Mouse (Mus musculus): Measurements from ENCODE around the gene Grhpr.
"Not testable (repeated sequence)": the region's sequence is repeated elsewhere in the genome, so short reads cannot be mapped to it uniquely, and the experiment has no call there.

Gene Grhpr

GRCm38 (mm10) chr4:45015615-45016014 lies 34.4 kb downstream of the Grhpr start:
- peak; percentile 43 for DNase-seq (ENCODE audit: low read depth, low spot score)

GRCm38 (mm10) chr4:45018452-45018980 lies 37.3 kb downstream of the Grhpr start, which contains the start of gene Polr1e:
TSS of gene Polr1e (plus strand) at chr4:45018583.
- peak; percentile 58 for DNase-seq (ENCODE audit: low read depth, low spot score)

- no peak for DNase-seq (ENCODE audit: low read depth, low spot score)
Observed at GRCm38 (mm10) chr4:45019009-45019408, 37.8 kb downstream of the Grhpr start.

GRCm38 (mm10) chr4:45026459-45026858 lies 45.3 kb downstream of the Grhpr start:
- no peak for DNase-seq (ENCODE audit: low read depth, low spot score)

- no peak for DNase-seq (ENCODE audit: low read depth, low spot score)
Observed at GRCm38 (mm10) chr4:45032586-45032985, 51.4 kb downstream of the Grhpr start.

- DNase-seq (ENCODE audit: low read depth, low spot score): no peak
Observed at GRCm38 (mm10) chr4:45034693-45035628, 53.8 kb downstream of the Grhpr start.

GRCm38 (mm10) chr4:45036048-45036447 lies 54.9 kb downstream of the Grhpr start:
- DNase-seq (ENCODE audit: low read depth, low spot score): no peak

GRCm38 (mm10) chr4:45036571-45036970 lies 55.4 kb downstream of the Grhpr start:
- no peak for DNase-seq (ENCODE audit: low read depth, low spot score)

- DNase-seq (ENCODE audit: low read depth, low spot score): no peak
Observed at GRCm38 (mm10) chr4:45037455-45038410, 56.5 kb downstream of the Grhpr start.

- not testable (repeated sequence) for DNase-seq (ENCODE audit: low read depth, low spot score)
Observed at GRCm38 (mm10) chr4:45038879-45039278, 57.7 kb downstream of the Grhpr start.

- not testable (repeated sequence) for DNase-seq (ENCODE audit: low read depth, low spot score)
Observed at GRCm38 (mm10) chr4:45039546-45039945, 58.4 kb downstream of the Grhpr start.
